Mouse (Mus musculus): ENCODE results near the gene Il1f9. TPM values are rescaled to one million over a fixed set of nuclear protein-coding genes. Genes with fewer than 3 reads are reported as not detected.

Gene Il1f9
- polyA plus RNA-seq (2017; shearing (Covaris generic)): not detected

DNA sequence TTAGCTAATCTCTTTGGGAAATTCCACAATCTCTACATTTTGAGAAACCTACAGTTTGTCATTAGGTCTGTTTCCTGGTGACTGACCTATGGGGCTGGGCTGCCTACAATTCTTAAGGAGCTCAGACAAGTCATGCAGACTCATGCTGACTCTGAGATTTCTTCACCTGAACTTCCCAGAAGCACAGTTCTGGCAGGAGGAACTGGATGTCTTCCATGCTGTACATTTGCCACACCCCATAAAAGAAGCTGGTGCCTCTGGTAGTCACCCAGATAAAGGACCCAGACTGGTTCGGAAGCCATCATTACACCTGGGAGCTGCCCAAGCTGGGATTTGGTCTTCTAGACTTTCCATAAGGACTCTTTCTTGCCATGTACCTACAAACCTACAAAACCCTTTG is at the start of gene Il1f9:
Il1f9 (plus strand) TSS at position 301 of the 400 bp plus-strand sequence.

DNA sequence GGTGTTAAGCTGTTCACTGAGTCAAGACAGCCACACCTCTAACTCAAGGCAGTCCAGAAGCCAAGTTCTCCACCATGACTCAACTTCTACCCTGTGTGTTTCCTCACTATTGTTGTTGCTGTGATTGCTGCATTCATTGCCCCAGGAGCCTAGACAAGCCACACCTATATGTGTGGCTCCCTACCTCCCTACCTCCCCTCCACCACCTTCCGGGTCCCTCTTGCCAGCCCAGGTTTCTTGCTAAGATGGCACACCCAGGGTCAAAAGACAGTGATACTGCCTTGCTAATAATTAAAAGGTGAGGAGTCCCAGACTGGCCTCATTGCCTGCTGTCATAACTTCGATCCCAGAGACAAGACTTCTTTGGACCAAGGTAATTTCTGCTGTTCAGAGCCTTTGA is 33.4 kb upstream of the Il1f9 start, which contains the start of gene Il1f8:
Il1f8 (plus strand) TSS at position 301 of the 400 bp plus-strand sequence.

GRCm38 (mm10) chr2:24215118-24215517 is 28.8 kb downstream of the Il1f9 start, which contains the start of gene Il1f6:
TSS of gene Il1f6 (plus strand) at chr2:24215418.

Other genes starting within 250 kb of the Il1f9 start
- gene Hnmt, start 137.1 kb upstream of the Il1f9 start, polyA plus RNA-seq (2017; shearing (Covaris generic)): not detected
- not detected for gene Tbpl2, start 89.9 kb upstream of the Il1f9 start, polyA plus RNA-seq (2017; shearing (Covaris generic))
- not detected for gene Il1f8, start 33.3 kb upstream of the Il1f9 start, polyA plus RNA-seq (2017; shearing (Covaris generic))
- not detected for gene Il1f6, start 28.9 kb downstream of the Il1f9 start, polyA plus RNA-seq (2017; shearing (Covaris generic))
- gene Il1f5, start 90.5 kb downstream of the Il1f9 start, polyA plus RNA-seq (2017; shearing (Covaris generic)): not detected
- gene Il1f10, start 104.7 kb downstream of the Il1f9 start, polyA plus RNA-seq (2017; shearing (Covaris generic)): not detected
- gene Il1rn, start 150.4 kb downstream of the Il1f9 start, polyA plus RNA-seq (2017; shearing (Covaris generic)): not detected
- gene Psd4, start 181.1 kb downstream of the Il1f9 start, polyA plus RNA-seq (2017; shearing (Covaris generic)): 104 TPM

All from effector memory CD4-positive, alpha-beta T cell, adult 7 months (primary cell).